Mouse (Mus musculus) c-Kit-positive CD71-positive TER-119-negative erythroid progenitor cells, embryonic 14.5 days (primary cell): ENCODE measurements around the gene Krt4.

Experiments
- DNase-seq: peaks from one replicate; pipeline ENCODE4 v3.0.0-alpha.2; 2013; ENCODE audit warnings: low read depth

Krt4 gene

GRCm38 (mm10) chr15:101924635-101925034 lies at the start of gene Krt4:
Gene Krt4 (minus strand): TSS chr15:101924735.
- no peak for DNase-seq

GRCm38 (mm10) chr15:101973414-101974077 lies 49.0 kb upstream of the Krt4 start:
- peak; percentile 87 for DNase-seq

- DNase-seq = no peak
These were observed 46.0 kb upstream of the Krt4 start for GRCm38 (mm10) chr15:101970536-101970935.

GRCm38 (mm10) chr15:101966808-101967207 lies 42.3 kb upstream of the Krt4 start:
- DNase-seq = no peak

GRCm38 (mm10) chr15:101958891-101959290 lies 34.4 kb upstream of the Krt4 start:
- no peak for DNase-seq

- no peak for DNase-seq
These were observed 29.7 kb upstream of the Krt4 start, which contains the start of gene Krt78 for GRCm38 (mm10) chr15:101954187-101954586. Gene Krt78 (minus strand): TSS chr15:101954287.

- no peak for DNase-seq
These were observed 28.4 kb upstream of the Krt4 start for GRCm38 (mm10) chr15:101952733-101953474.

- DNase-seq = no peak
These were observed 20.9 kb upstream of the Krt4 start for GRCm38 (mm10) chr15:101945430-101945829.

- DNase-seq = no peak
These were observed 17.4 kb upstream of the Krt4 start for GRCm38 (mm10) chr15:101941948-101942347.

- no peak for DNase-seq
These were observed 15.8 kb upstream of the Krt4 start, which contains the start of gene Krt79 for GRCm38 (mm10) chr15:101940274-101940829. Gene Krt79 (minus strand): TSS chr15:101940324.

GRCm38 (mm10) chr15:101938600-101939308 lies 14.2 kb upstream of the Krt4 start:
- no peak for DNase-seq

- no peak for DNase-seq
These were observed 8.5 kb upstream of the Krt4 start for GRCm38 (mm10) chr15:101933024-101933423.

GRCm38 (mm10) chr15:101929666-101930065 lies 5.1 kb upstream of the Krt4 start:
- no peak for DNase-seq

- DNase-seq = no peak
These were observed 4.6 kb upstream of the Krt4 start for GRCm38 (mm10) chr15:101929087-101929486.

GRCm38 (mm10) chr15:101927340-101928080 lies 3.0 kb upstream of the Krt4 start:
- DNase-seq = no peak

- no peak for DNase-seq
These were observed 506 bp upstream of the Krt4 start for GRCm38 (mm10) chr15:101925041-101925440.

GRCm38 (mm10) chr15:101922296-101922695 lies 2.2 kb downstream of the Krt4 start:
- no peak for DNase-seq

GRCm38 (mm10) chr15:101916072-101916471 lies 8.5 kb downstream of the Krt4 start:
- DNase-seq = no peak

- no peak for DNase-seq
These were observed 19.7 kb downstream of the Krt4 start for GRCm38 (mm10) chr15:101904849-101905248.

GRCm38 (mm10) chr15:101902171-101903149 lies 22.1 kb downstream of the Krt4 start:
- DNase-seq = no peak
